Mouse (Mus musculus) neural tube, embryonic 13.5 days (tissue): ENCODE data around the gene Gmeb2. TPM values are rescaled to one million over a fixed set of nuclear protein-coding genes. Genes with fewer than 3 reads are reported as not detected.
A peak's percentile ranks its signal among the peaks of the same experiment; 100 is the strongest.

ENCODE experiments used
- ATAC-seq: fragments of 200-750 bp; cut with Nextera tagmentation; 2 replicates; pipeline ENCODE4 v1.8.0; 2017; ENCODE audit warnings: low read depth, mild to moderate bottlenecking, moderate TSS enrichment, moderate library complexity
- H3K27ac ChIP-seq: fragments of 300-500 bp; sonication (generic); replicated peaks from 2 replicates; pipeline ENCODE4 v1.5.1; 2015; ENCODE audit warnings: moderate library complexity, mild to moderate bottlenecking, inconsistent platforms
- H3K27me3 ChIP-seq: fragments of 300-500 bp; sonication (generic); 2 replicates; pipeline ENCODE4 v1.6.1; 2015; ENCODE audit warnings: mild to moderate bottlenecking, inconsistent platforms
- H3K36me3 ChIP-seq: fragments of 300-500 bp; sonication (generic); 2 replicates; pipeline ENCODE4 v1.6.1; 2015; ENCODE audit warnings: mild to moderate bottlenecking, inconsistent platforms
- H3K4me1 ChIP-seq: fragments of 300-500 bp; sonication (generic); replicated peaks from 2 replicates; pipeline ENCODE4 v1.6.1; 2015; ENCODE audit warnings: inconsistent platforms
- H3K4me2 ChIP-seq: fragments of 300-500 bp; sonication (generic); 2 replicates; pipeline ENCODE4 v1.6.1; 2015; ENCODE audit warnings: inconsistent platforms, mild to moderate bottlenecking, moderate library complexity
- H3K4me3 ChIP-seq: fragments of 300-500 bp; sonication (generic); 2 replicates; pipeline ENCODE4 v1.5.1; 2015; ENCODE audit warnings: mild to moderate bottlenecking, inconsistent platforms
- H3K9ac ChIP-seq: fragments of 300-500 bp; sonication (generic); 2 replicates; pipeline ENCODE4 v1.6.1; 2015; ENCODE audit warnings: moderate library complexity, mild to moderate bottlenecking, inconsistent platforms
- H3K9me3 ChIP-seq: fragments of 300-500 bp; sonication (generic); 2 replicates; pipeline ENCODE4 v1.6.1; 2016; ENCODE audit warnings: inconsistent platforms
- WGBS: fragments of 180-500 bp; shearing (Covaris S2); methylation state at CpG from one replicate; pipeline ENCODE4 v1.1.7; 2015; 5-methylcytosine and 5-hydroxymethylcytosine counted together
- polyA plus RNA-seq: library from polyadenylated mRNA; unstranded; fragments of >200 nt; fragmentation: Nextera tagmentation; extraction: Ambion mirVana; gene quantifications from 2 replicates; pipeline ENCODE4 v1.2.1, GENCODE M21; 2015

Gmeb2 gene
- polyA plus RNA-seq, 1 experiment from 2014 or later = 15.1 TPM

DNA sequence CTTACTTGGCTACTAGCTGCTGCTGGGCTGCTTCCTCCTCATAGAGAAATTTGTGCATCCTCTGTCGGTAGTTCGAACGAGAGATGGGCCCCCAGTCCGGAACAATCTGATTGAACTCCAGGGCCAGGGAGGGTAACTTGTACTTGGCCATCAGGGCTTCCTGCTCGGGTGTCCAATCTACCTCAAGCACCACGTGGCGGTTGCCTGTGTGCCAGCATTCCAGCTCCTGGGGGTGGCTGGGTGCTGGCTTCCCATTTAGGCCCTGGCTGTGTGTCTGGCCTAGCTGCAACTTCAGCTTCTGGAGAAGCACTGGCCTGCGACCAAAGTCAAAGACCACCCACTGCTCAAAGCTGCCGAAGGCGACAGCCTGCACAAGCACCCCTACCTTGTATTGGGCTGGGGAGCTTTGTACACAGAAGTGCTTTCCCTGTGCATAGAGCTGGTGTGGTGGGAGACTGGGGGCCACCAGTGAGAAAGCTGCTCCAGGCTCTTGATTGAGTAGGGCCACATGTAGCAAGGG is 49.7 kb downstream of the Gmeb2 start:
- 78% methylated on average over 10 of the region's 10 CpGs for WGBS
- H3K4me1 ChIP-seq = peaks cover 8% of the 10 kb centered on the region
- H3K27ac ChIP-seq = no peak overlapping the region
- H3K36me3 ChIP-seq = no peaks in the 10 kb centered on the region
- ATAC-seq = no peak
- H3K9me3 ChIP-seq = no peaks in the 10 kb centered on the region
- no peak overlapping the region for H3K9ac ChIP-seq
- no peak overlapping the region for H3K4me2 ChIP-seq
- no peaks in the 10 kb centered on the region for H3K27me3 ChIP-seq
- no peak overlapping the region for H3K4me3 ChIP-seq

DNA sequence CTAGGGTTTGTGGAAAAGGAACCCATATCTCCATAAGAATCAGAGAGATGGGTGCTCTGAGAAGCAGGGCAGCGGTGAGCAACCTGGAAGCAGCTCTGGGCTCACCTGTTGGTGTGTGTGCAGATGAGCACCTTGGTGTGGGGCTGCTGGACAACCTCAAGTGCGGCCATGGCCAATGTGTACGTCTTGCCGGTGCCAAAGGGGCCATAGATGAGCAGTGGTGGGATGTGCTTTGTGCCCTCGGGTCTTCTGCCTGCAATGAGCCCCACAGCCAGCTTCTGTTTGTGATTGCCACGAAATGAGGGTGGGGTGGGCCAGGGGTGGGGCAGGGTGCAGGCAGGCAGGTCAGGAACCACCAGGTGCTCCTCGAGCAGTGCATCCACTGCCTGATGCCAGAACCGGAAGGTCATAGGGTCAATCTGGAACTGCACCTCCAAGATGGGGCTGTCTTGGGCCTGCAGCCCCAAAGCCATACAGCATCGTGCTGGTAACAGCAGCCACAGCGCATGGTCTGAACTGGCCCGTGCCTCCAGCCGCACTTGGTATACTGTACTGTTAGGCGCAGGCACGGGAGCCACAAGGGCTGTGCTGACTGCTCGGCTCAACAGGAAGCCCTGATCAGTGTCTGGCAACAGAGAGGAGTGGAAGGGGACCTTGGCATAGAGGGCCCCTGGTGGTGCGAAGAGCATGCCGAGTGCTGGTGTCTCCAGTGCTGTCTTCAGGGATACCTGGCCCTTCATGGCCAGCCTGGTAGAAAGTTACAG is 50.4 kb downstream of the Gmeb2 start:
- H3K4me2 ChIP-seq = no peak overlapping the region
- no peak for ATAC-seq
- no peaks in the 10 kb centered on the region for H3K27me3 ChIP-seq
- H3K9ac ChIP-seq = no peak overlapping the region
- no peak overlapping the region for H3K4me3 ChIP-seq
- 89% methylated on average over 17 of the region's 17 CpGs for WGBS
- H3K27ac ChIP-seq = no peak overlapping the region
- peaks cover 8% of the 10 kb centered on the region for H3K4me1 ChIP-seq
- no peaks in the 10 kb centered on the region for H3K9me3 ChIP-seq
- H3K36me3 ChIP-seq = no peaks in the 10 kb centered on the region

- no peaks in the 10 kb centered on the region for H3K4me1 ChIP-seq
- H3K27ac ChIP-seq = no peak overlapping the region
- H3K36me3 ChIP-seq = no peaks in the 10 kb centered on the region
- 84% methylated on average over 23 of the region's 23 CpGs for WGBS
- H3K4me2 ChIP-seq = no peak overlapping the region
- no peaks in the 10 kb centered on the region for H3K9me3 ChIP-seq
- ATAC-seq = no peak
- H3K9ac ChIP-seq = no peak overlapping the region
- H3K4me3 ChIP-seq = no peak overlapping the region
- H3K27me3 ChIP-seq = no peaks in the 10 kb centered on the region
These were observed 51.9 kb downstream of the Gmeb2 start for GRCm38 (mm10) chr2:181235681-181236566.

DNA sequence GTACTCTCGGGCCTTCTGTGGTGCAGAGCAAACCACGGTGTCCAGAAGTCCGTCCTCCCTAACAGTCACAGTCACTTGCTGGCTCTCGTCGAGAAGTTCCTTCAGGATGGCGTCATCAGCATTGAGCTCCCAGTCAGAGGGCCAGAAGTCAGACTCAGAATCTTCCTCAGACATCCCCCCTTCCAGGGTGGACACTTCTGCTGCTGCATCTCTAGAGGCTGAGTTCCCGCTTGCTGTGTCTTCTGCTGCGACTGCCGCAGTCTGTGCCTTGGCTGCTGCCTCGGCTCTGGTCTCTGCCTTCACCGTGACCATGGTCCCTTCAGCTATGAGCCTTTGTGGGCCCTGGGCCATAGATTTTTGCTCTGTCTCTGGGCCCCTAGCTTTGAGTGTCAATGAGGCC is 53.2 kb downstream of the Gmeb2 start:
- Histone ChIP-seq H3K9ac (no peak overlapping the region), H3K36me3 (no peaks in the 10 kb centered on the region), H3K27ac (no peak overlapping the region), H3K4me3 (no peak overlapping the region), H3K9me3 (no peaks in the 10 kb centered on the region), H3K4me1 (no peaks in the 10 kb centered on the region), H3K27me3 (no peaks in the 10 kb centered on the region), H3K4me2 (no peak overlapping the region)
- ATAC-seq = no peak
- WGBS = 95% methylated on average over 11 of the region's 11 CpGs

DNA sequence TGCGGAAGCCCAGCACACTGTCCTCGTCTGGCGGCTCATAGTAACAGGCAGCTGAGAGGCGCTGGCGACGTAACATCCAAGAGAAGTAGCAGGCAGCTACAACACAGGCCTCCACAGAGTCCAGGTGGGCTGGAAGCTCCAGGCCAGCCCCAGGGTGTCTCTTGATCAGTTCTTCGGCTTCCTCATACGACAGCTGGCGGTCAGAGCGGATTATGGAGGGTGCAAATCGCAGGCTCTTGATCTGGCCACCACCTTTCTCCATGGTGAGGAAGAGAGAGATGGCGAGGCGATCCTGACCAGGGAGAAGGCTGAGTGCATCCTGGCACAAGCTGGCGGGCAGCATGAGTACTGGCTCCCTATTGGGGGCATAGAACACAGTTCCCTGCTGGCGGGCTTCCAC is 54.4 kb downstream of the Gmeb2 start:
- Histone ChIP-seq H3K27ac (no peak overlapping the region), H3K9ac (no peak overlapping the region), H3K27me3 (no peaks in the 10 kb centered on the region), H3K36me3 (no peaks in the 10 kb centered on the region), H3K4me1 (no peaks in the 10 kb centered on the region), H3K4me3 (no peak overlapping the region), H3K9me3 (no peaks in the 10 kb centered on the region), H3K4me2 (no peak overlapping the region)
- ATAC-seq = no peak
- 88% methylated on average over 15 of the region's 15 CpGs for WGBS

DNA sequence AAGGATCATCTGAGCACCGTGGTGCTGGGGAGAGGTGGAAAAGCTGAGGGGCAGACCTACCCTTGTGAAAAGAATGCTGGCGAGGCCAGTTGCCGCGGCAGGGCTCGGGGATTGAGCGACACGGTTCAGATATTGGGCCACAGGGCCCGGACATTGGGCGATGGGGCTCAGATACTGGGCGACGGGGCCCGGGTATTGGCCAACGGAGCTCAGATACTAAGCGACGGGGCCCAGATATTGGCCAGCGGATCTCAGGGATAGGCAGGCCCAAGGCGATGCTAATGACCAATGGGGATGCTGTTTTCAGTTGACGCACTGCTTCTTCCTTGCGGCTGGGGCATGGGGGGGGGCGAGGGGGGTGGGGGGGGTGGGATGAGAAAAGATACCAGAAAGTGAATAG is 56.7 kb downstream of the Gmeb2 start:
- Histone ChIP-seq H3K4me3 (no peak overlapping the region), H3K9me3 (no peaks in the 10 kb centered on the region), H3K4me1 (no peaks in the 10 kb centered on the region), H3K9ac (no peak overlapping the region), H3K27ac (no peak overlapping the region), H3K36me3 (no peaks in the 10 kb centered on the region), H3K4me2 (no peak overlapping the region), H3K27me3 (no peaks in the 10 kb centered on the region)
- 75% methylated on average over 19 of the region's 20 CpGs for WGBS
- ATAC-seq = no peak

DNA sequence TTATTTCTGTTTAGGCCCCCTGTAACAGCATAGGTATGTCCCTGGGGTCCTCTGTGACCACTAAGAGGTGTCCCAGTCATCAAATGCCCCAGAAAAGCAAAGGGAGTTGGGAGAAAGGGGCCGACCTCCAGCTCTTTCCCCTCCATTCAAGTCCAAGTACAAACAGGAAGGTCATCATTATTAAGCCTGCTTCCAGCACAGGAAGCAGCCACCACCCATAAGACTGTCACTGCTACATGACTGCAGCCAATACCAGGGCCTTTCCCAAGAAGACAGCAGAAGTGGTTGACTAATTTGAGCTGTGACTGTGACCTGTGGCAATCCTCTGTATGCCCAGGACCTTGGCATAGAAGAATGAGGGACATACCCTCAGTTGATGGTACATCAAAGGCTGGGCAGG is 59.5 kb downstream of the Gmeb2 start:
- Histone ChIP-seq H3K9me3 (no peaks in the 10 kb centered on the region), H3K36me3 (no peaks in the 10 kb centered on the region), H3K27me3 (no peaks in the 10 kb centered on the region), H3K4me2 (no peak overlapping the region), H3K4me3 (no peak overlapping the region), H3K27ac (no peak overlapping the region), H3K9ac (no peak overlapping the region), H3K4me1 (no peaks in the 10 kb centered on the region)
- no peak for ATAC-seq
- 86% methylated on average over 1 of the region's 1 CpGs for WGBS

GRCm38 (mm10) chr2:181227122-181227521 is 60.7 kb downstream of the Gmeb2 start:
- WGBS = 87% methylated on average over 3 of the region's 3 CpGs

DNA sequence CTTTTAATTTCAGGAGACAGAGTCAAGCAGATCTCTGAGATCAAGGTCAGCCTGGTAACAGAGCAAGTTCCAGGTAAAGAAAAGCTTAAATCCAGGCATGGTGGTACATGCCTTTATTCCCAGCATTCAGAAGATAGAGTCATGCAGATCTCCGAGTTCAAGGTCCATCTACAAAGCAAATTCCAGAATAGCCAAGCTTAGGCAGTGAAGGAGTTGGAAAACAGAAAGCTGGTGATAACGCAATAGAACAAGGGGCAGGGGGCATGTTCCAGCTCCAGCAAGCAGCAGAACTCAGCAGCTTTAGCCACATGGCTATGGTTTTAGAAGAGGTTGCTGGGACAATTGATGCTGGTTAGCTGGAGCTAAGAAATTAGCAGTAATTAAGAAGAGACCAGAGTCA is 62.8 kb downstream of the Gmeb2 start:
- Histone ChIP-seq H3K4me3 (no peak overlapping the region), H3K9ac (no peak overlapping the region), H3K36me3 (no peaks in the 10 kb centered on the region), H3K4me2 (no peak overlapping the region), H3K4me1 (peaks cover 14% of the 10 kb centered on the region), H3K9me3 (no peaks in the 10 kb centered on the region), H3K27ac (no peak overlapping the region), H3K27me3 (0 out of 2 replicates have a peak, but pooled peaks cover 4% of the 10 kb centered on the region)
- ATAC-seq = no peak
- WGBS = 82% methylated on average over 2 of the region's 2 CpGs

More at GRCm38 (mm10) chr2:181227122-181227521, 60.7 kb downstream of the Gmeb2 start:
- H3K4me3 ChIP-seq = no peak overlapping the region
- no peaks in the 10 kb centered on the region for H3K27me3 ChIP-seq
- no peak overlapping the region for H3K4me2 ChIP-seq
- no peaks in the 10 kb centered on the region for H3K36me3 ChIP-seq
- no peak for ATAC-seq
- no peaks in the 10 kb centered on the region for H3K9me3 ChIP-seq
- H3K9ac ChIP-seq = no peak overlapping the region
- H3K27ac ChIP-seq = no peak overlapping the region
- no peaks in the 10 kb centered on the region for H3K4me1 ChIP-seq

- Histone ChIP-seq H3K36me3 (no peaks in the 10 kb centered on the region), H3K27ac (no peak overlapping the region), H3K27me3 (peaks cover 15% of the 10 kb centered on the region; the same call in 1 of the 2 replicates), H3K4me3 (no peak overlapping the region), H3K4me1 (peaks cover 22% of the 10 kb centered on the region), H3K9ac (no peak overlapping the region), H3K9me3 (no peaks in the 10 kb centered on the region), H3K4me2 (peak overlapping the region; percentile 58)
- 37% methylated on average over 2 of the region's 2 CpGs for WGBS
- ATAC-seq = no peak
These were observed 67.5 kb downstream of the Gmeb2 start for GRCm38 (mm10) chr2:181220361-181220760.

- Histone ChIP-seq H3K27me3 (peaks cover 15% of the 10 kb centered on the region), H3K36me3 (no peaks in the 10 kb centered on the region), H3K4me2 (peak within 1 kb of the TSS; percentile 58), H3K4me3 (peak within 1 kb of the TSS; percentile 25), H3K9ac (peak within 1 kb of the TSS; percentile 41; the same call in 1 of the 2 replicates), H3K4me1 (peaks cover 22% of the 10 kb centered on the region), H3K27ac (peak within 1 kb of the TSS; percentile 34; the same call in 1 of the 2 replicates), H3K9me3 (no peaks in the 10 kb centered on the region)
- 4% methylated on average over 25 of the region's 25 CpGs for WGBS
- ATAC-seq = peak; percentile 78
These were observed 68.2 kb downstream of the Gmeb2 start, which contains the start of gene Fndc11 for GRCm38 (mm10) chr2:181219538-181220216. TSS of gene Fndc11 (plus strand) at chr2:181220013.
